Mouse (Mus musculus) hindbrain, embryonic 10.5 days (tissue): ENCODE data around the gene Nek2. TPM values are rescaled to one million over a fixed set of nuclear protein-coding genes. Genes with fewer than 3 reads are reported as not detected.

Experiments
- DNase-seq: peaks from one replicate; pipeline ENCODE4 v3.0.0-alpha.2; 2017; ENCODE audit warnings: low spot score
- H3K27ac ChIP-seq: fragments of 300-500 bp; sonication (generic); 2 replicates; pipeline ENCODE4 v1.5.1; 2016; ENCODE audit warnings: mild to moderate bottlenecking, moderate library complexity
- H3K27me3 ChIP-seq: fragments of 300-500 bp; sonication (generic); 2 replicates; pipeline ENCODE4 v1.6.1; 2016; ENCODE audit warnings: mild to moderate bottlenecking; ENCODE audit not compliant: poor library complexity, insufficient read depth, severe bottlenecking
- H3K36me3 ChIP-seq: fragments of 300-500 bp; sonication (generic); 2 replicates; pipeline ENCODE4 v1.6.1; 2016; ENCODE audit warnings: mild to moderate bottlenecking, moderate library complexity
- H3K4me1 ChIP-seq: fragments of 300-500 bp; sonication (generic); replicated peaks from 2 replicates; pipeline ENCODE4 v1.6.1; 2016; ENCODE audit warnings: mild to moderate bottlenecking
- H3K4me3 ChIP-seq: fragments of 300-500 bp; sonication (generic); 2 replicates; pipeline ENCODE4 v1.5.1; 2016; ENCODE audit warnings: mild to moderate bottlenecking, moderate library complexity
- H3K9me3 ChIP-seq: fragments of 300-500 bp; sonication (generic); 2 replicates; pipeline ENCODE4 v1.6.1; 2016; ENCODE audit warnings: mild to moderate bottlenecking, moderate library complexity
- WGBS: fragments of 180-500 bp; shearing (Covaris S2); methylation state at CpG from one replicate; pipeline ENCODE4 v1.1.7; 2016; 5-methylcytosine and 5-hydroxymethylcytosine counted together
- polyA plus RNA-seq: library from polyadenylated mRNA; unstranded; fragments of >200 nt; fragmentation: Nextera tagmentation; extraction: Ambion mirVana; gene quantifications from 2 replicates; pipeline ENCODE4 v1.2.1, GENCODE M21; 2016

The Nek2 gene
- polyA plus RNA-seq, 1 experiment from 2014 or later: 41.6 TPM

- no peak for DNase-seq
- H3K27me3 ChIP-seq: no peaks in the 10 kb centered on the region
- peaks cover 12% of the 10 kb centered on the region for H3K4me1 ChIP-seq
- no peaks in the 10 kb centered on the region for H3K36me3 ChIP-seq
- peaks cover 14% of the 10 kb centered on the region; the same call in 1 of the 2 replicates for H3K9me3 ChIP-seq
- H3K27ac ChIP-seq: no peak overlapping the region
- H3K4me3 ChIP-seq: no peak overlapping the region
- WGBS: 75% methylated on average over 10 of the region's 10 CpGs
Measured at GRCm38 (mm10) chr1:191802820-191803655, 18.2 kb upstream of the Nek2 start.

GRCm38 (mm10) chr1:191804747-191805146, 16.5 kb upstream of the Nek2 start:
- no peak overlapping the region for H3K27ac ChIP-seq
- H3K27me3 ChIP-seq: no peaks in the 10 kb centered on the region
- 72% methylated on average over 5 of the region's 5 CpGs for WGBS
- H3K36me3 ChIP-seq: no peaks in the 10 kb centered on the region
- peaks cover 12% of the 10 kb centered on the region for H3K4me1 ChIP-seq
- H3K9me3 ChIP-seq: 0 out of 2 replicates have a peak, but pooled peaks cover 8% of the 10 kb centered on the region
- no peak overlapping the region for H3K4me3 ChIP-seq
- DNase-seq: no peak

- no peak overlapping the region for H3K4me3 ChIP-seq
- no peak for DNase-seq
- 0 out of 2 replicates have a peak, but pooled peaks cover 8% of the 10 kb centered on the region for H3K9me3 ChIP-seq
- H3K27ac ChIP-seq: no peak overlapping the region
- 79% methylated on average over 6 of the region's 6 CpGs for WGBS
- H3K27me3 ChIP-seq: no peaks in the 10 kb centered on the region
- peaks cover 12% of the 10 kb centered on the region for H3K4me1 ChIP-seq
- H3K36me3 ChIP-seq: no peaks in the 10 kb centered on the region
Measured at GRCm38 (mm10) chr1:191805788-191806187, 15.5 kb upstream of the Nek2 start.

GRCm38 (mm10) chr1:191806740-191807139, 14.5 kb upstream of the Nek2 start:
- no peak overlapping the region for H3K4me3 ChIP-seq
- WGBS: 94% methylated on average over 4 of the region's 4 CpGs
- peaks cover 12% of the 10 kb centered on the region for H3K4me1 ChIP-seq
- DNase-seq: no peak
- H3K27ac ChIP-seq: no peak overlapping the region
- H3K36me3 ChIP-seq: no peaks in the 10 kb centered on the region
- no peaks in the 10 kb centered on the region for H3K27me3 ChIP-seq
- 0 out of 2 replicates have a peak, but pooled peaks cover 8% of the 10 kb centered on the region for H3K9me3 ChIP-seq

DNA sequence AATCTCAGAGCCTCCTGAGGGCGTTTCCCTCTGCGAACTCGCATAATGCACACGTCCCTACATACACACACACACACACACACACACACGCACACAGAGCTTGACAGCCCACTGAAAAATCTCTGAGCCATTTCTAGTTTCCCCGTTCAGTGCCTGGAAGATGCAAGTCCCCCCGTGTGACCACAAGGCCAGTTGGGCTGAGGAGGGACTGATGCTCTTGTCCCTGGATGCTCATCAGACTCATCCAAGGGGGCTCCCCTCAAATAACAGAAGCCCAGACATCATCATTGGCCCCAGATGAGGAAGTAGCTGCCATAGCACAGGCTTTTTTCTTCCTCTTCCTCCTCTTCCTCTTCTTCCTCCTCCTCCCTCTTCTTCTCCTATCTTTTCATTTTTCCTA, 13.3 kb upstream of the Nek2 start:
- DNase-seq: no peak
- 91% methylated on average over 7 of the region's 7 CpGs for WGBS

GRCm38 (mm10) chr1:191808688-191809223, 12.5 kb upstream of the Nek2 start:
- H3K4me3 ChIP-seq: no peak overlapping the region
- no peaks in the 10 kb centered on the region for H3K36me3 ChIP-seq
- H3K27ac ChIP-seq: no peak overlapping the region
- no peaks in the 10 kb centered on the region for H3K27me3 ChIP-seq
- 0 out of 2 replicates have a peak, but pooled peaks cover 8% of the 10 kb centered on the region for H3K9me3 ChIP-seq
- 0 out of 2 replicates have a peak, but pooled peaks cover 2% of the 10 kb centered on the region for H3K4me1 ChIP-seq
- WGBS: 89% methylated on average over 12 of the region's 12 CpGs
- DNase-seq: no peak

More for the DNA sequence above, 13.3 kb upstream of the Nek2 start:
- Histone ChIP-seq H3K27me3 (no peaks in the 10 kb centered on the region), H3K9me3 (0 out of 2 replicates have a peak, but pooled peaks cover 8% of the 10 kb centered on the region), H3K27ac (no peak overlapping the region), H3K4me3 (no peak overlapping the region), H3K36me3 (no peaks in the 10 kb centered on the region), H3K4me1 (peaks cover 3% of the 10 kb centered on the region; the same call in 1 of the 2 replicates)

DNA sequence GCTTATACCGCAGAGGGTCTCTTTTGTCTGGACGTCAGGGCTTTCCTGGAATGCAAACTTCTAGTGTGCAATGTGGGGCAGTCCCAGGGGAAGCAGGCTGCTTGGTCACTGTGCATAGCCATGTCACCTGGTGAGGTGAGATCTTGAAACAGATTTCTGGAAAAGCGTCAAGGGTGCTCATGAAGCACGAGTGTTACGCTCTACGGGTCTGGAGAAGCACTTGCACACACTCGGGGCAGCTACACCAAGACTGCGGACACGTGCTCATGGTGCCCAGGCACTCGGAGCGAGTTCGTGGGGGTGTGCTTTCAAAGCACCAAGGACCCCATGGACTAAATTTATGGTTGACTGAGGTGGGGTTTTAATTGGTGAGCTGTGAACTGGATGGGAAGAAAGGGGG, 9.5 kb upstream of the Nek2 start:
- WGBS: 89% methylated on average over 12 of the region's 12 CpGs

DNA sequence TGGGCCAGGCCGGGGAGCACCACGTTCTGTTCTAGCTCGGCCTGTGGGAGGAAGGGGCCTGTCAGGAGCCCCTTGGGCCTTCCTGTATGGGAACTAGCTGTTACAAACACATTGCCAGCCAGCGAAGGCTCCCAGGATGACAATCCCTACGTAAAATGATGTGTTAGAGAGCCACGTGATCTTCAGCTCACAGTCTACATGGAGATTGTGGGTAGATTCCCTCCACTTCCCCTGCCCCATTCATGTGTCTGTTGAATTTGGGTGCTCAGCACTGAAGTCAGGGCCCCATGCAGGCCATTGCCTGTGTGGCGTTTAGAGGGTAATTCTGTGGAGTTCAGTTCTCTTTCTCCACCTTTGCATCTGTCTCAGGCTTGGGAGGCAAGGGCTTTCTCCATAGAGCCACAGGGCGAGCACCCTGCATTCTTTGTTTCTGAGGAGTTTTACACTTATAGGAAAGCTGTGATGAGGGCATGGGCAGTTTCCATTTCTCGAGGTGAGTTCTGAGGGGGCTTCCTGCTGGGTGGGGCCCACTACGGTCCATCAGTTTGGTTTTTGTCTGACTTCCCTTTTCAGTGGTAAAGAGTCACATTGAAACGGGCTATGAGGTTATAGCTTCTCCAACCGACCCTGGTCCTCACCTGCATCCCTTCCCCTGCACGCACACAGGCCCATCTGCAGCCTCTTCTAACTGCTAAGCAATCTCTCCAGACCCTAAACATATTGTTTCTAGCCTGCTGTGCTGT, 8.1 kb upstream of the Nek2 start:
- WGBS: 86% methylated on average over 13 of the region's 13 CpGs
- no peak overlapping the region for H3K4me3 ChIP-seq
- H3K27ac ChIP-seq: no peak overlapping the region
- no peaks in the 10 kb centered on the region for H3K9me3 ChIP-seq
- DNase-seq: no peak
- H3K4me1 ChIP-seq: peaks cover 13% of the 10 kb centered on the region
- no peaks in the 10 kb centered on the region for H3K36me3 ChIP-seq
- H3K27me3 ChIP-seq: no peaks in the 10 kb centered on the region

More for the DNA sequence above, 9.5 kb upstream of the Nek2 start:
- Histone ChIP-seq H3K27me3 (no peaks in the 10 kb centered on the region), H3K4me1 (peaks cover 8% of the 10 kb centered on the region), H3K36me3 (no peaks in the 10 kb centered on the region), H3K9me3 (0 out of 2 replicates have a peak, but pooled peaks cover 3% of the 10 kb centered on the region), H3K27ac (no peak overlapping the region), H3K4me3 (no peak overlapping the region)
- no peak for DNase-seq

DNA sequence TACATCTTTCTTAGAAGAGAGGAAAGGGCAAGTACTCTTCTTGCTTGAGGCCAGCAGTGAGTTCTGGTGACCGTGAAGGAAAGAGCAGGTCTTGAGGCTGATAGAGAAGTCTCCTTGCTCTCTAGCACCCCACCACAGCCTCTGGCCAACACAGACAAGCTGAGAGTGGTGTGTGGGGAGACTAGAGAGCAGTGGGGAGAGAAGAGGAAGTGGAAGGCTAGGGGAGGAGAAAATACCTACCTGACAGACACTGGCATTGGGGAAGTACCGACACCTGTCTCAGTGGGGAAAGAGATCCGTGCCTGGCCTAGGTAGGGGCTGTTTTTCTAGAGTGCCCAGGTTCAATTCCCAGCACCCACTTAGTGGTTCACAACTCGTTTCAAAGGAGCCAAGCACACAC, 7.0 kb upstream of the Nek2 start:
- no peak overlapping the region for H3K4me3 ChIP-seq
- H3K27me3 ChIP-seq: no peaks in the 10 kb centered on the region
- H3K27ac ChIP-seq: no peak overlapping the region
- 77% methylated on average over 4 of the region's 4 CpGs for whole genome bisulfite sequencing
- H3K36me3 ChIP-seq: no peaks in the 10 kb centered on the region
- peaks cover 16% of the 10 kb centered on the region for H3K4me1 ChIP-seq
- no peaks in the 10 kb centered on the region for H3K9me3 ChIP-seq
- DNase-seq: no peak

DNA sequence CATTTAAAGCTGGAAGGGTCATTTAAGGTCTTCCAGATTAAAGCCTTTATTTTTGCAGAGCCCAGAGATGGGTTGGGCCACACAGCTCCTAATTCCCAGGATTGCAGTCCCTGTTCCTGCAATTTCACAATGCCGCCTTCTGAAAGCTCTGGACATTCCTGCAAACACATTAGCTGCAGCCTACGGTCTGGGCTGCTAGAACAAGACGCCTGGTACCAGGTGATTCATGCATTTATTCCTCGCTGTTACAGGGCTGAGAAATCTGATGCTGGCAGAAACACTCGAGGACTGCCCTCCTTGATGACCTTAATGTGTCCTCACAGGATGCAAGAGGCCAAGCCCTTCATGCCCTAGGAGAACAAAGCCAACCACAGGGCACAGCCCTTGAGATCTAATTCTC, 6.3 kb upstream of the Nek2 start:
- no peak for DNase-seq
- Histone ChIP-seq H3K9me3 (no peaks in the 10 kb centered on the region), H3K27ac (no peak overlapping the region), H3K4me3 (no peak overlapping the region), H3K4me1 (peaks cover 16% of the 10 kb centered on the region), H3K36me3 (no peaks in the 10 kb centered on the region), H3K27me3 (no peaks in the 10 kb centered on the region)
- WGBS: 50% methylated on average over 5 of the region's 5 CpGs

DNA sequence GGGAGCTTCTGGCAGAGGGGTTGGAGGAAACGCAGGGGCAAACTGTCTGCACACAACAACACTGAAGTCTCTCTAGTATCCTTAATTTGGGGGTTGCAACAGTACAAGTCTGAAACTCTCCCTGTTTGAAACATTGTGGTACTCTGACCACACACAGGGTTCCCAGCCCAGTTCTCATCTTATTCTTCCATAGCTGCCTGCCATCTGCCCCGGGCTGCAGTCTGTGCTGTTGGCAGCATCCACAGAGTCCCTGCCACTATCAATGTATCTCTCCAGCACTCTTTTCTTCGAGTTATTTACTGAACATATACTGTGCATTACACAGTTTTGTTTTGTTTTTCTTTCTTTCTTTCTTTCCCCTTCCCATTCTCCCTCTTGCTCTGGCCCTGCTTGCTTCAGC, 4.6 kb upstream of the Nek2 start:
- Histone ChIP-seq H3K9me3 (no peaks in the 10 kb centered on the region), H3K27me3 (no peaks in the 10 kb centered on the region), H3K27ac (no peak overlapping the region), H3K4me1 (peaks cover 26% of the 10 kb centered on the region), H3K4me3 (no peak overlapping the region), H3K36me3 (no peaks in the 10 kb centered on the region)
- DNase-seq: no peak
- 83% methylated on average over 3 of the region's 3 CpGs for WGBS

- H3K27me3 ChIP-seq: no peaks in the 10 kb centered on the region
- peak overlapping the region; percentile 62; the same call in 1 of the 2 replicates for H3K27ac ChIP-seq
- no peaks in the 10 kb centered on the region for H3K9me3 ChIP-seq
- 0 out of 2 replicates have a peak, but pooled peaks cover 3% of the 10 kb centered on the region for H3K36me3 ChIP-seq
- peak; percentile 87 for DNase-seq
- H3K4me3 ChIP-seq: no peak overlapping the region
- peaks cover 35% of the 10 kb centered on the region for H3K4me1 ChIP-seq
- 39% methylated on average over 19 of the region's 19 CpGs for WGBS
Measured at GRCm38 (mm10) chr1:191817418-191818144, 3.7 kb upstream of the Nek2 start.
